Mouse (Mus musculus) liver, adult 2 months (tissue): ENCODE results near the gene Cited1. TPM values are rescaled to one million over a fixed set of nuclear protein-coding genes. Genes with fewer than 3 reads are reported as not detected.
"Not testable (repeated sequence)": the region's sequence is repeated elsewhere in the genome, so short reads cannot be mapped to it uniquely, and the experiment has no call there.

Experiments
- DNase-seq: peaks from one replicate; pipeline ENCODE4 v3.0.0-alpha.2; 2011; ENCODE audit warnings: low read depth, low spot score; ENCODE audit errors: extremely low read depth
- H3K27ac ChIP-seq: fragments of 200-500 bp; replicated peaks from 2 replicates; pipeline ENCODE4 v1.5.1; 2012; ENCODE audit warnings: low read depth, mild to moderate bottlenecking, control low read depth, inconsistent platforms, low read length; ENCODE audit not compliant: insufficient read depth
- H3K27me3 ChIP-seq: fragments of 200-500 bp; 2 replicates; pipeline ENCODE4 v1.6.1; 2012; ENCODE audit warnings: mild to moderate bottlenecking, moderate library complexity, low read length, inconsistent platforms; ENCODE audit not compliant: control insufficient read depth, insufficient read depth
- H3K36me3 ChIP-seq: fragments of 200-500 bp; 2 replicates; pipeline ENCODE4 v1.6.1; 2012; ENCODE audit warnings: low read length, inconsistent platforms; ENCODE audit not compliant: control insufficient read depth, insufficient read depth
- H3K4me1 ChIP-seq: fragments of 200-500 bp; 2 replicates; pipeline ENCODE4 v1.6.1; 2011; ENCODE audit warnings: low read length; ENCODE audit not compliant: control insufficient read depth, insufficient read depth
- H3K4me3 ChIP-seq: fragments of 200-500 bp; 2 replicates; pipeline ENCODE4 v1.5.1; 2011; ENCODE audit warnings: low read depth, mild to moderate bottlenecking, control low read depth, low read length, moderate library complexity; ENCODE audit not compliant: insufficient read depth
- H3K79me2 ChIP-seq: fragments of 200-500 bp; 2 replicates; pipeline ENCODE4 v1.6.1; 2012; ENCODE audit warnings: inconsistent platforms, mild to moderate bottlenecking, low read length, moderate library complexity; ENCODE audit not compliant: control insufficient read depth, insufficient read depth
- H3K9ac ChIP-seq: fragments of 200-500 bp; 2 replicates; pipeline ENCODE4 v1.6.1; 2012; ENCODE audit warnings: low read depth, mild to moderate bottlenecking, control low read depth, inconsistent platforms, low read length
- CTCF ChIP-seq: fragments of 200-500 bp; IDR thresholded peaks from 2 replicates; pipeline ENCODE4 v1.5.1; 2011; ENCODE audit warnings: low read depth, low read length, control low read depth
- WGBS: fragments of 180-500 bp; shearing (Covaris S2); methylation state at CpG from one replicate; pipeline ENCODE4 v1.1.7; 2018; 5-methylcytosine and 5-hydroxymethylcytosine counted together
- polyA plus RNA-seq: library from polyadenylated mRNA; depleted of rRNA; stranded (reverse); fragments of >200 nt; gene quantifications from 2 replicates; pipeline ENCODE4 v1.2.3, GENCODE M21; 2012; rRNA removed
- total RNA-seq: library from RNA; depleted of rRNA; stranded (reverse); fragments of >200 nt; gene quantifications from 2 replicates; pipeline ENCODE4 v1.2.3, GENCODE M21; 2014; rRNA removed

The Cited1 gene
- total and polyA plus RNA-seq, 2 experiments = not detected

- H3K4me1 ChIP-seq, H3K4me3 ChIP-seq, H3K79me2 ChIP-seq, H3K27me3 ChIP-seq, H3K36me3 ChIP-seq, H3K27ac ChIP-seq, H3K9ac ChIP-seq: not testable (repeated sequence)
- peak; percentile 5 for DNase-seq
- 43% methylated on average over 9 of the region's 9 CpGs for WGBS
- TF ChIP-seq CTCF = peak; percentile 46; the same call in 1 of the 2 replicates
Observed at GRCm38 (mm10) chrX:102215356-102215755, 36.6 kb downstream of the Cited1 start.

Other genes starting within 250 kb of the Cited1 start
- 0.74 and 1.5 TPM in 2 replicates for gene Rtl5, start 180.9 kb downstream of the Cited1 start, total RNA-seq
- gene Rtl5, start 180.9 kb downstream of the Cited1 start, polyA plus RNA-seq = 0.76 and 0.97 TPM in 2 replicates
- 6.8 and 14.0 TPM in 2 replicates for gene Pin4, start 132.7 kb downstream of the Cited1 start, total RNA-seq
- gene Pin4, start 132.7 kb downstream of the Cited1 start, polyA plus RNA-seq = 2.2 and 3.8 TPM in 2 replicates
- 0.28 and 0.34 TPM in 2 replicates for gene Ercc6l, start 95.1 kb downstream of the Cited1 start, total RNA-seq
- 0.04 and 0.06 TPM in 2 replicates for gene Ercc6l, start 95.1 kb downstream of the Cited1 start, polyA plus RNA-seq
- gene Rps4x, start 62.8 kb downstream of the Cited1 start, total RNA-seq = 619 and 632 TPM in 2 replicates
- 187 and 189 TPM in 2 replicates for gene Rps4x, start 62.8 kb downstream of the Cited1 start, polyA plus RNA-seq